Mouse (Mus musculus) adrenal gland, postnatal 10 days (tissue): ENCODE data around the gene Ap3d1. TPM values are rescaled to one million over a fixed set of nuclear protein-coding genes. Genes with fewer than 3 reads are reported as not detected.
A peak's percentile ranks its signal among the peaks of the same experiment; 100 is the strongest.

ENCODE experiments used
- DNase-seq: peaks from one replicate; pipeline ENCODE4 v3.0.0; 2021; ENCODE audit warnings: mixed read lengths
- total RNA-seq, 2 experiments: library from RNA; stranded (reverse); gene quantifications; 2 replicates each; pipeline ENCODE4 v1.2.3; 2021

Ap3d1 gene
- total RNA-seq, 2 experiments from 2014 or later: 64.7 to 82.6 TPM

DNA sequence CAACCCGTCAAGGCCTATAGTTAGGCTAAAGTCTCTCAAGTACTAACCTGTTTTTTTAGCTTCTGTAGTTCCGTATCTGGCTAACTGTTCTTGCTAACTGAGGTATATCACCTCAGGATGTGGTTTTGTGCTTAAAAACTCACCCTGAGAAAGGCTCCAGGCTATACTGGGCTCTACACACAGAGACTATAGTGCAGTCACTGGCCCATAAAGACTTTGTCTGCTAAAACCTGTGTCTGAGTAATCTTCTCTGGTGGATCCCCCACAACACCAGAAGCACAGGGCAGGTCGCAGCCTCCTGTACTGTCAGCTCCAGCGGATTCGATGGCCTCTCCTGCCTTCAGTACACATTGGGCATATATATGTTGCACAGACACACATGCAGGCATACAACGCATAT, 60.1 kb downstream of the Ap3d1 start:
- DNase-seq: no peak

GRCm38 (mm10) chr10:80680260-80680696, 61.8 kb downstream of the Ap3d1 start:
- DNase-seq: no peak

DNA sequence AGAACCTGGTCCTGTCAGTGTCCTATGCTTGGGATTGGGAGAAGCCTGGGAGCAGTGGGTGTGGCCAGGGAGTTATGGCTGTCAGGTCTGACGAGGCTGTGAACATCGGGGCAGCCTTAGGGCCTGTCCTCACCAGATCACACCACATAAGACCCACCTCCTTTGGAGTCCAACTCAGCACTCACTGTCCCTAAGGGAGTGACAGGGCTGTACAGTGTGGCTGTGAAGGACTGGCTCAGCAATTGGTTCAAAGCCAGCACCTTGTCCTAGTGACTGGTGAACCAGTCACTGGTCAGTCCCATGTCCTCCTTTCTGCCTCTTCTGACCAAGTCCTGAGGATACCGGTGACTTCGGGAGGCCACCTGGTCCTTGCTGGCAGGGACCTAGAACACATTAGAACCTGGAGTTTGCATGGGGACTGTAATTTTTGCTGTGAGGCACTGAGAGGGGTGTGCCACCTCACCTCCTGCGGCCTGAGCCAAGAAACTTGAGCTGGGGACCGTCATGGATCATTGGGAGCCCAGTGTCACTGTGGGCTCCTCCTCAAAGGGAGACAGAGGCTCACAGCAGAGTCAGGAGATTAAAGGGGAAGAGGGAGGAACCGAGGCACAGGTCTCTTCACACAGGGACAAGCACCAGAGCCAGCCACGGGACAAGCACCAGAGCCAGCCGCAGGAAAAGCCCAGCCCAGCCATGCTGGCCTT, 62.4 kb downstream of the Ap3d1 start:
- peak; percentile 71 for DNase-seq

DNA sequence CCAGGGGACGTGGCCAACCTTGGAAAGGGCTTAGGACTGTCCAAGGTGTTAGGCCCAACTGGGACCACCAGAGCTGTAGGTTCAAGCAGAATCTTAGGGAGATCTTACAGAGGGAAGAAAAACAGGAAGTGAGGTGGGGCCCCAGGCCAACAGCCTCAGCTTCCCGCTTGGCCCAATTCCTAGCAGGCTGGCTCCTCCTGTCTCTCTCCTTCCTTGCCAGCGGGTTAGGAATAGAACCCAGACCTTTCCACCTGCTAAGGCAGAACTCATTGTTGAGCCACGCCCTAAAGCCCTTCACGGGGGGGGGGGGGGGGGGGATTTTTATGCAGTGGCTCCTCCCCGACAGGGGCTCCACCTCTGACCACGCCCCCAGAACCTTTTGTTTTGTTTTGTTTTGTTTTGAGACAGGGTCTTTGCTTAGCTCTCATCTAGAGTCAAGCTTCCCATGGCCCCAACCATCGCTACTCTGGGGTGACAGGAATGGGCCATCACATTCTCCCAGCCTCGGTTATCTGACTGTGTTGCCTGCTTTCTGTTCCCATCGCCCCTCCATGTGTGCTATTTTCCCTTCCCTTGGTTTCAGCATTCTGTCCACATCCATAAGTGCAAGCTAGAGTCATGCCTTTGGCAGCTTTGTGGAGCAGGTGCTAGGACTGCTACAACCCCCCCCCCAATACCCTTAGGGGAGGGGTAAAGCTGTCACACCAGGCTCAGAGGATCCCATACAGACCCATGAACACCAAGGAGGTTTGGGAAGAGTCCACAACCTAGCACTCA, 63.3 kb downstream of the Ap3d1 start:
- peak; percentile 67 for DNase-seq

GRCm38 (mm10) chr10:80677942-80678436, 64.1 kb downstream of the Ap3d1 start, which contains the start of gene Mknk2:
Mknk2 (minus strand) TSS chr10:80678112.
- peak; percentile 97 for DNase-seq

- DNase-seq: peak; percentile 57
These were observed 64.8 kb downstream of the Ap3d1 start for GRCm38 (mm10) chr10:80677128-80677875.

DNA sequence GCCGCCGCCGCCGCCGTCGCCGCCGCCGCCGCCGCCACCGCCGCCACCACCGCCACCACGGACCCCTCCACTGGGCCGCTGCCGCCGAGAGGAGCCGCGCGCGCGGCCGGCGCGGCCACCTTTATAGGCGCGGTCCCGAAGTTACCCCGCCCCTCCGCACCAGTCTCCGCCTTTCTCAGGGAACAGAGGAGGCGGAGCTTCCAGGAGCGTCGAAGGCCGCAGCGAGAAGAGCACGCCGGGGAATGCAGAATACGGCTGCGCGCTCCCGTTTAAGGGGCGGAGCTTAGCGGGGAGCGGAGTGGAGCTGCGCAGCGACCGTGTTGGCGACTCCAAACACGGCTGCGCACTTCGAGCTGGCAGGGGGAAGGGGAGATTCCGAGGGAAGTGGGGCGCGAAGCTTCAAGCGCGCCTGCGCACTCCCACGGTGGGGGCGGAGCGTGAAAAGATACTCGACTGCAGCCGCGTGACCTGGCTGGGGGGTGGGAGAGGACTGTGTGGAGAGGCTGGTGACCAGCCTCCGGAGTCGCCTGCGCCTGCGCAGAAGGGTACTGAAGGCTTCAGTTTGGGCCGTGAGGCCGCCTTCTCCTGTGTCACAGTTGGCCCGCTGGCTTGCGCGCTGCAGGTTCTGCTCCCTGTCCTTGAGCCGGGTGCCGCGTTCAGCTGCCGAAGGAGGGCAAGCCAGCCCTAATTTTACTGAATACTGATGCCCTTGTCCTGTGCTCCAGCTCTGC, 65.7 kb downstream of the Ap3d1 start:
- peak; percentile 100 for DNase-seq

DNA sequence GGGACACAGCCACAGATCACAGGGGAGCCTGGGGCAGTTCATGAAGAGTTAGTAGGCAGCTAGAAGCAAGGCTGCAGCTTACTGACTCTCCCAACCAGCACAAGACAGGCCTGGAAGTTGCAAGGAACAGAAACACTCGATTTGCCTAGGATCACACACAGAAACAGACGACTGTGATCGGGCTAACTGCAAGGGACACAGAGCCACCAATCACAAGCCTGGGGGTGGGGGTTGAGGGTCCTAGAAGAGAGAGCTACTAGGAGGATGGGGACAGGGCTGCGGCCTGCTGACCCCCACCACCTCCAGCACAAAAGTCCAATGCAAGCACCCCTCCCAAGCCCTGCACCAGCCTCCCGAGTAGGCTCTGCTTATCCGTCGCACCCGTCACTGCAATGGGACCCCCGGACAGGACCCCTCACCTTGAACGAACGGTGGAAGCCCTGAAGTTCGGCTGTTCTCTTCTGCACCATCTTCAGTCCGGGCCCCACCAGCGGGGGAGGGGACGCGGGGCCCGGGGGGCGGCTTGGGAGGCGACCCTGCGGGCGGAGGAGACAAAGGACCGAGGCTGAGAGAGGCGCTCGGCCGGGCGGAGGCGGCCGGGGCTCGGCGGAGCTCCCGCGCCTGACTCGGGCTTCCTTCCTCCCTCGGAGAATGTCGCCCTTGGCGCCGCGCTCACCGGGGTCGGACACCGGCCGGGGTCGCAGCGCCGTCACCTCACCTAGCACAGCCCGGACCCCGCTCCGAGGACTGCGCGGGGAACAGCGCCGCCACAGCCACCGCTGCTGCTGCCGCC, 66.5 kb downstream of the Ap3d1 start:
- no peak for DNase-seq

DNA sequence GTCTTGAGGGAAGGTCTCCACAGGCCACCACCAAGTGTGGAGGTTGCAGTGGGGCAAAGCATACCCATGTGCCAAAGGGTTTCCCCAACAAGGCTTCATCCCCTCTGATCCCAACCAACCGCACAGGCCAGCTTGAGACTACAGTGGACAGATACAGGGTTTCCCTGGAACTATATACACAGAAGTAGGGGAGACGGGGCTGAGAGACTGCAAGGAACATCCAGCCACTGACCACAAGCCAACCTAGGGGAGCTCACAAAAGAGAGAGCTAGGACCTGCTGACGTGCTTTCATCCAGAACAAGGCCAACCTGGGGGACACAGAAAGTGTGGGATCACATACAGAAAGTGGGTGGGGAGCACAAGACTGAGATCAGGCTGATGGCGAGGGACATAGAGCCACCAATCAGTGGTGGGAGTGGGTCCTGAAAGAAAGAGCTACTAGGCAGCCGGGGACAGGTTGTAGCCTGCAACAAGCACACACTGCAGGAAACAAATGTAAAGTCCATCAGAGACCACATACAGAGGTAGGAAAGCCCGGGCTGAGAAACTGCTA, 67.1 kb downstream of the Ap3d1 start:
- DNase-seq: no peak

GRCm38 (mm10) chr10:80674161-80674711, 67.8 kb downstream of the Ap3d1 start:
- peak; percentile 76 for DNase-seq

GRCm38 (mm10) chr10:80673690-80674089, 68.4 kb downstream of the Ap3d1 start:
- DNase-seq: no peak

GRCm38 (mm10) chr10:80671936-80672690, 70.0 kb downstream of the Ap3d1 start:
- no peak for DNase-seq

DNA sequence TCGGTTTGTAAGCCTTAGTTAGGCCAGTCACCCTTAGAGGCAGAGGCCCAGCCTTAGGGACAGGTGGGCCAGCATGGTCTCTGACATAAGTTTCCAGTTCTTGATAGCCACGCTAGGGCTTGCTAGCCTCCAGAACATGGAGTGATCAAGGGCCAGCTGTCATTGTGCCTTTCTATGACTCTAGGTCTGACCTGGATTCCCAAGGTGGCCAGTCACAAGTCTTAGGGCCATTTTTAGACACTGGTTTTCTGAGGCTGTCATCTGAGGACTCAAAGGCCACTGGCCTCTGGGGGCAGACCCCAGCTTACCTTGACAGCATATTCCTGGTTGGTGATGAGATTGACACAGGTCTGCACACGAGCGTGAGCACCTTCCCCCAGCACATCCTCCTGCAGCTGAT, 70.8 kb downstream of the Ap3d1 start:
- no peak for DNase-seq

GRCm38 (mm10) chr10:80670531-80670930, 71.5 kb downstream of the Ap3d1 start:
- peak; percentile 51 for DNase-seq

DNA sequence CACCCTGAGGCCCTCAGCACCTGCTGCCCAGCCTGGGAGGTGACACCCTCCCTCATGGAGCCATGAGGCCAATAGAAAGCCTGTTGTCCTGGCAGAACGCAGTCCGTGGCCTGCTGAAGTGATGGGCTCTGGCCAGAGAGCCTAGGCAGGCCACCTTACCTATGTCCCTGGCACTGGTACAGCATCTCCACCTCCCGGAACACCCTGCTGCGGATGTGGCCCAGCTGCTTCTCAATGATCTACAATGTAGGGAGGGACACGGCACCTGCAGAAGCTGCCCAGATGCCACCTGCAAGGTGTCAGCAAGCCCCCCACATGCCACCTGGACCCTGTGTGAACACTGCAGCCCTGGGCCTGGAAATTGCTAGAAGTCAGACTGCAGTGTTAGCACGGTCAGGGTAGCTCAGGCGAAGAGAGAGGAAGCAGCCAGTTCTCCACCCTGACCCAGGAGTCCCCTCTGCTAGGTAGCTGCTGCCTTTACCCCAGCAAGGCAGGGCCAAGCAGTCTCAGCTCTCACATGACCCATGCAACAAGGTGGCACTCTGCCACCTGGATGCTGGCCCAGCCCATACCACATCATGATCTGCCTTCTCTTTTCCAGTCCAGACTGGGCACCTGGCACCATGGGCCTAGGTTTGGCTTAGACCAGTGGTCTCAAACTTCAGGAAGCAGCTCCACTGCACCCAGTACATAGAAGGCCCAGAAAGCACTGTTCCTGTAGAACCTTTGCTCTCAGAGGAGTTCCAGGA, 72.2 kb downstream of the Ap3d1 start:
- DNase-seq: peak; percentile 86

GRCm38 (mm10) chr10:80669018-80669417, 73.0 kb downstream of the Ap3d1 start:
- no peak for DNase-seq

- DNase-seq: no peak
These were observed 73.5 kb downstream of the Ap3d1 start for GRCm38 (mm10) chr10:80668614-80669013.

DNA sequence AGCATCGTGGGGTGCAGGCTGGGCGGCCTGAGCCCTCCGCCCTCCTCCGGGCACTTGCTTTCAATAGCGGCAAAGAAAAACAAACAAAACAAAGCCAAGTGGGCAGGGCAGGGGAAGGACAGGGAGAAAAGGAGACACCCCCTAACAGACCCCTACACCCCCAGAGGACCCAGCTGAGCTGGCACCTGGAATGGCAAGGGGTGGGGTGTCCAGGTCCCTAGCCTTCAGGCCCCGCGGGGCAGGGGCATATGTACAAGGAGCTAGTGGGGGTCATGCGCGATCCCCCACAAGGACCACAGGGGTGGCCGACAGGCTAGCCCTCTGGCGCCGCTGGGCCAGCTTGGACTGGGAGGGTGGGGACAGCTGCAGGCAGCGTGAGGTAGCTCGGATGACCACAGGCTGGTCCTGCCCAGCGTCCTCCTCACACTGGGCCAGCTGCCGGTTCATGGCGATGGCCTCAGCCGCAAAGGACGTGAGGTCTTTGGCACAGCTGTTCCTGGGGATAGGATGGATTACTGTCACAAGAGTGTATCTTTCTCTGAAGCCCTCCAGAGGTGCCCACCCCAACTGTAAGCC, 75.1 kb downstream of the Ap3d1 start:
- DNase-seq: no peak
